Mouse (Mus musculus) liver, adult 2 months (tissue): Measurements from ENCODE around the gene Pip5k1b.

Experiments
- CTCF ChIP-seq: fragments of 200-500 bp; IDR thresholded peaks from 2 replicates; pipeline ENCODE4 v1.5.1; 2011; ENCODE audit warnings: low read depth, low read length, control low read depth
- POLR2A ChIP-seq: fragments of 200-500 bp; IDR thresholded peaks from 2 replicates; pipeline ENCODE4 v1.6.1; 2011; ENCODE audit warnings: low read length, control low read depth; ENCODE audit not compliant: insufficient read depth; ENCODE audit errors: extremely low read depth

- TF ChIP-seq POLR2A (no peak), CTCF (no peak)
These were observed 196.4 kb downstream of the Pip5k1b start for GRCm38 (mm10) chr19:24359270-24359669.
